Mouse (Mus musculus) heart, postnatal 10 days (tissue): Measurements from ENCODE around the gene Gm49336. TPM values are rescaled to one million over a fixed set of nuclear protein-coding genes. Genes with fewer than 3 reads are reported as not detected.

Experiments
- DNase-seq, 2 experiments: peaks; one replicate each; pipeline ENCODE4 v3.0.0; 2021
- intact Hi-C: fragments of 180-260 bp; cut with DNase I; formaldehyde crosslinking; loops from one replicate; pipeline ENCODE4 v1.15.1; 2025
- total RNA-seq, 2 experiments: library from RNA; stranded (reverse); gene quantifications; 2 replicates each; pipeline ENCODE4 v1.2.3; 2021

Gm49336 gene
- total RNA-seq: 10 to 100 TPM; 41.8 to 43.0 TPM

DNA sequence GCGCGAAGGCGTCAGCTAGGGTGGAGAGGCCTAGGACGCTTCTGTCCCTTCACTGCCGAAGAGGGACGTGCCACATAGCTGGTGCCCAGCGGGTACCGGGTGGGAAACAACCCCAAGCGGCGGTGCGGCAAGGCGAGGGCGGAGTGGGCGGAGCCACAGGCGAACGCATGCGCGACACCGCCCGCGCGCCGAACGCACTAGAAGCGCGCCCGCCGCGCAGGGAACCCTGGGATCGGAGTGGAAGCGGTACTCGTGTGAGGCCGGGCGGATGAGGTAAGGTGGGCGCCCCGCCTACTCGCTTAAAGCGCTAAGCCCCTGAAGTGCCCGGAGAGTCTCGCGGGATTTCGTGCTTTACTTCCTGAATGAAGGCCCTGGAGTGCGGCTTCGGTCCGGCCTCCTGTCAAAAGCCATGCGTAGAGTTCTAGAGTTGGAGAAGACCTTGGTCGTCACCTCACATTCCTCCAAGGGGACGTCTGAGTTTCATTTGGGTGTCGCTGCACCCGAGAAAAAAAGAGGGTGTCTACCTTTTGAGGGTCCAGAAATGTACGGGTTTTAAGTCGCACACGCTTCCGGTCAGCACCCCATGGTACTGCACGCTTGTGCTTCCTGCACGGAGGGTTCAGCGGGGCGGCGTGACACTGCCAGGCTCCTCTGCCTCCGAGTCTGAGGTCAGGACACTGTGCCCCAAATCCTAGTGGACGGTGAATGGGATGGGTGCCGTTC is at the start of gene Gm49336, which contains the start of gene Nupl1:
TSS of gene Gm49336 (minus strand) at position 227 of the 723 bp plus-strand sequence.
TSS of gene Nupl1 (minus strand) at position 151 of the 723 bp plus-strand sequence.
- DNase-seq: peak; percentile 98 to 99
- intact Hi-C loops: loop anchor here (5.0 kb wide), 1 partner anchor 51 kb away; no protein-coding TSS in a partner anchor

DNA sequence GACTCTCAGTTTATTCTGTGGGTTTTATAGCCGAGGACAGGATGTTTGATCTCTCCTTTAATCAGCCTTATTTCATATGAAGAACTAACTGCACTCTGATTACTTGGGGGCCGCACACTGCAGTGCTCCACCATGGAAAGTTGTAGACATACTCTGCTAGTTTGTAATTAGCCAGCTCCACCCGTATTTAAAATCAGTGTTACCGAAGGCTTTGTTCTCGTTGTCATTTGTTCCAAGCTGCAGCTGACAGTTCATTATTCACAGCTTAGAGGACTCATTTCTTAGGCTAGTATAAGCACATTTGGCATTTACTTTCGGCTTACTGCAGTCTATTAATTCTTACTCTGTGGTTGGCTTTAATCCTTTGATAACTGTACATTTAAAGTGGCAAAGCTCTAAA is 49.7 kb upstream of the Gm49336 start:
- intact Hi-C loops: loop anchor here (5.0 kb wide), 1 partner anchor 49 kb away; the partner anchor contains the start of genes Gm49336 and Nupl1
- no peak for DNase-seq

DNA sequence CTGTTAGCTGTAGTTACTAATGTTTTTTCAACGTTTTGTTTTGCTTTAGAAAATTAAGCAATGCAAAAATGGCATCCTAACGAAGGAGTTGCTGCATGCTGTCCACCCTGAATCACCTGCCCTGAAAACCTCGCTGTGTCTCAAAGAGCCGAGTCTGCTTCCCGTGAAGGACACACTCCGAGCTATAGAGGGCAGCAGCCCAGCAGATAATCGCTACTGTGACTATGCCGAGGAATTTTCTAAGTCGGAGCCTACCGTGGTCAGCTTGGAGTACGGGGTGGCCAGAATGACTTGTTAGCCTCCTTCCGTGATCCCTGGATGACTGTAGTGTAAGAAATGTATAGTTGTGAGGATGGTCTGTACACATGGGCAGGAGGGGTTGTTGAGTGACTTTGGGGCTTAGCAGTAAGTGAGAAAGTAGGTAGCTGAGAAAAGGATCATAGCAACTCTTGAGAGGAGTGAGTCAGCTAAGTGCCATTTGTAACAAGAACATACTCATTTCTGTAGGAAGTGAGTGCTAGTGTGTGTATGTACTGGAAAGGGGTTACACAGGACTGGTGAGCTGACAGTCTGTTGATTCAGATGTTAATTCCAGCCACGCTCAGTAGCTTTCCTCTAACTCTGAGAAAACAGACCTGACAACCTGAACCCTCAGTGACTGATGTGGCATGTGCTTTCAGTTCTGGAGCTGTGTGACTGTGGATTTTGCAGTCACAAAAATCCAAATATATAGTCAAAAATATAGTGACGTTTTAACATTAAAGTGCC is 49.1 kb upstream of the Gm49336 start:
- intact Hi-C loops: loop anchor here (5.0 kb wide), 1 partner anchor 48 kb away; the partner anchor contains the start of genes Gm49336 and Nupl1
- DNase-seq: no peak

DNA sequence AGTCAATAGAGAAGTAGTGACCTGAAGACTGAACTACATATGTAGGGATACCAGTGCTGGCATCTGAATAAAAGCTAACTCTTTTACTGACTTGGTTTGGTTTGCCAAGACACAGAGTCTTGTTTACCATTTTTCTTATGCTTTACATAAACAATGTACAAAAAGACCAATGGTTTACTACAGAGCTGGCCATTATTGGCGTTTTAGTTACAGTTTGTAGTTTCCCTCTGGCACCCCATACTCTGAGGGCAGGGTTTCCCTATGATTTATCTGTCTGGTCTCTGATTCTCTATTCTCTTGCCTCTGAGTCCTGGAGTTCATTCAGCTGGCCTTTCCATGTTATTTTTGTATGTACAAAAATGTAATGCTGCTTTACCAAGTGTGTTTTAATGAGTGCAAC is 44.2 kb upstream of the Gm49336 start:
- intact Hi-C loops: no loop called here
- DNase-seq: no peak

DNA sequence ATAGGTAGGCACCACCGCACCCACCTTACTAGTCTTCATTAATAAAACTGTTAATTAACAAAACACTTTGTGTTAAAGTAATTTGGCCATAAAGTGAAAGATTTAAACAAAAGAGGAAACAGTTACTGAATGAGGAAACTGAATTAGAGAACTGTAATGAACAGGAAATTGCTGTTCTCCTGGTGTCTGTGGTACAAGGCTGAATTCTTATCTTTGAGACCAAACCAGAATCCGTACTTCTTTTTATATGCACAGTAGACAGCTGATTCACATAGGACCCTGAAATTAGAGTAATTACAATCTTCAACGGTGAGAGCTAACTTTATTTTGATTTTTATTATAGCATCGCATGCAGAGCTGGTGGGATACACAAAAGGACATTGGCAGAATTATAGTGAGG is 39.1 kb upstream of the Gm49336 start:
- DNase-seq: no peak
- intact Hi-C loops: no loop called here

DNA sequence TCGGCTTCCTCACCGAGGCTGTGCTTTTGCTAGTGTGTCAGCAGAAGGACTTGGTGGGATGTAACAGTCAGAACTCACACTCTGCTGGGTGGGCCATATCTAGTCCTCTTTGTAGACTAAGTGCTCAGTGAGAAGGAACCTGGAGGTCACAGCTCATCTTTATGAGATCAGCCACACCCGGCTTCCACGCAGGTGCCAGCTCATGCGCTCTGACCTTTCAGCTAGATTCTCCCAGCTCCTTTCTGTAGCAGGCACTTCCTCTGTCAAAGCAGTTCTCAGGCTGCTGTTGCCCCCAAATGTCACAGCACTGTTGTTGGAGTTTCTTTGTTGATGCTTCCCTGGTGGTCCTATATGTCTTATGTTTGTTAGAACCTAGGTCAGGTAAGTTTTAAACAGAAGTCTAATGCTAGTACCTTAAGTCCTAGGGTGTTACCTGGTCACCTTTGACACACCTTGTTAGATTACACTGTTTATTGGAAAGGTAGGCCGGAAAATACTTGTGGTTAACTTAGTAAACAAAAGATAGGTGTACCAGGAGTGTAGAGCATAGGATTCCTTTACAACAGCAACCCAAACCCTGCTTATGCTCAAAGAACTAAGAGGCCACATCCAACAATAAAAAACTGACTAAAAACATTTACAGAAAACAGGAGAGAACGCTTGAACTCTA is 35.0 kb upstream of the Gm49336 start:
- no peak for DNase-seq
- intact Hi-C loops: no loop called here

DNA sequence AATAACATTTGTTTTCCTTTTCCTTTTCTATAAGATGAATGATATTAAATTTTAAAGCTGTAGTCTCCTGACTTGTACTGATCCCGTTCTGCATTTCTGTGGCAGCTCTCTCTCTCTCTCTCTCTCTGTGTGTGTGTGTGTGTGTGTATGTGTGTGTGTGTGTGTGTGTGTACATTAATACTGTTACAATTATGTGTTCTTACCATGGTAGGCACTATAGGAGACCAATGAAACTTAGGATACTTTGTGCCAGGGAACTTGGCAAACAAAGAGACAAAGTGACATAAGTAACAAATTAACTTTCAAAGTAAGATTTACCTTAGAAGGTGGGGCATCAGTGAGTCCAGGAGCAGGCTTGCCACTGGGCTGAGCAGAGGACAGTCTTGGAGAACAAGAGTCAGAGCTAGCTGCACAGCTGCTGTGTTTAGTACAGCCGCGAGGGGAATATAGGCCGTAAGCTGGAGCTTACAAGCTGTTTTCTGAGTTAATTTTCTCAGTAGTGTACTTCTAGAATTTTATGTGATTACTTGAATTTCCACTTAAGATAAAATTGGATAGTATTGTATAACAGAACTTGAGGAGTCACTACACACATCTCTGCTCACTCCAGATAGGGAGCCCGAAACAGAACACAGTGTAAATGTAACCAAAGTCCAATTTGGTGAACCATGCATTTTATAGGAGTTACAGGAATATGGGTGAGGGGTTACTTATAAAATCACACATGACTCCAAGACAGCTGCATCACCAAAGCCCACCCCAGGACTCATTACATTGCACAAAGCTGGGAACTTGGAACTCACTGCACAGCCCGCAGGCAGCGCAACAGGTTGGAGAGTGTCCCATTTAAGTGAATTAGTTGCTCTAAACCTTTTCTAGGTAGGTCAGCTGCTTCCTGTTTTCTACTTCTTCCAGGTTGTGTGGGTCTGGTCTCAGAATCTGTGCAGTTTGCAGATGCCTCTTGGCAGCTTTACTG is 24.3 kb upstream of the Gm49336 start:
- no peak for DNase-seq
- intact Hi-C loops: no loop called here

DNA sequence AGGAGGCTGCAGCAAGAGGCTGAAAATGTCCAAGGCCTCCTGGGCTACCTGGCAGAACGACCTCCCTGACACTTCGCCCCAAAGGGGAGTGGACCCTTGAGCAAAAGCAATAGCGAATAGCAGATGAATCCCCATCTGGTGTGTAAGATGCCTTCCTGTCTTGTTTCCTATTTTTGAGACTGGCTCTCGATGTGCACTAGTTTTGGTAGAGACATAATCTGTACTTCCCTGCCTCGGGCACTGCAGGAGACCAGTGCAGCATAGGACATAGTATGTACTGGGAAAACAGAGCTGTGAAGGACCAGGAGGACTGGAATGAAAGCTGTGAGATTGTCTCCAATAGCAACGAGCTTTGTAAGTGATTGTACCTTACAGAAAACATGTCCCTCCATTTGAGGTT is 22.0 kb upstream of the Gm49336 start:
- DNase-seq: no peak
- intact Hi-C loops: no loop called here

DNA sequence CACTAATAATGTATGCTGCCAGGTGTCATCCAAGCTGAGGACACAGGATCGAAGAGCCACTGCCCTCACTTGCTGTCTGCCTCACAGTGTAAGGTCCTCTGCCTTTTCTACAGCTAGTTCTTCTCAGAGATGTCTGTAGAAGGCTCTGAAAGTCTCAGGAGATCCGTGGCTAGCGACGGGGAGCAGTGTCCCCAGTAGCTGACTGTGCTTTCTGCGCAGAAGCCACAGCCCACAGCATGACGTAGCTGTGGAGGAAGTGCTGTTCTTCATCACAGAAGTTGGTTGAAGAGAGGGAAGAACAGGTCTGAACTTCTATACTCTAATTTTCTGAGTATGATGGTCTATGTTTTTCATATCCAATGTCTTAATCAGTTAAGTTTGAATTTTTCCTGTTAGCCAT is 18.0 kb upstream of the Gm49336 start:
- intact Hi-C loops: no loop called here
- peak in 1 of 2 experiments; percentile 14 for DNase-seq

DNA sequence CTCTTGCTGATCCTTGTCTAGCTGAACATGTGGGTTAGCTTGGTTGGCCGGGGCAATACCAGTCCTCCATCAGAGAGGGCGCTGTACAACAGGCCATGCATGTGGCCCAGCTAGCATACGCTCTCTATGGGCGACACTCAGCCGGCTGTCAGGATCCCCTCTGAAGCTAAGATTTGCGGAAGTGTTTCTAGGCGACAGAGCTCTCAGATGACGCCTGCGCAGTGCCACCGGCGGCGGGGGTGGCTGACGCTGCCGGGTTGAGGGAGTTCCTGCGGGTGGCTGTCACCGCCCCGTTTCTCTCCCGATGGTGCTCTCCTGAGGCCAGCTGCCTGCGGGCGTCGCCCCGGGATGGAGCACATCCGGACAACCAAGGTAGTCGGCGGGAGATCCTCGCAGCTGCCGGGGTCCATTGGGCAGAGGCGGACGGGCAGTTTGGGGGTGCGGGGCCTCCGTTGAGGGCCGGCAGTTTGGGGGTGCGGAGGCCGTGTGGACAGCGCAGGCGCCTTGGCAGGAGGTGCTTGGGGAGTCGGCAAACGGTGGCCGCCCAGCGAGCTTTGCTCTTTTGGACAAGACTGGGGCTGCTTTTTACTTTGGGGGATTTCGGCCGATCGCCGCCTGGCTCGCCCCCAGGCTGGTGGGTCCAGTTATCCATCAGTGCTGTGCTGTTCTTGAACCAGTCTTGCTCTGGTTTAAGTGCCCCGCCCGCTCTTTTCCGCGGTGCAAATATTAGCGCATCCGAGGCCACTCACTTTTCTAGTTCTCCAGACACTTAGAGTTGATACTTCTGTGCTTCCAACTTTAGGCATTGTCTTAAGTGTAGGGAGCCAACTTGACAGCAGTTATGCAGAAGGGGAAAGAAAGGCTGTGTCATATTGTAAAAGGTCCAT is 13.9 kb upstream of the Gm49336 start, which contains the start of gene Mtmr6:
TSS of gene Mtmr6 (plus strand) at position 239 of the 887 bp plus-strand sequence.
- peak; percentile 96 to 97 for DNase-seq
- intact Hi-C loops: no loop called here

DNA sequence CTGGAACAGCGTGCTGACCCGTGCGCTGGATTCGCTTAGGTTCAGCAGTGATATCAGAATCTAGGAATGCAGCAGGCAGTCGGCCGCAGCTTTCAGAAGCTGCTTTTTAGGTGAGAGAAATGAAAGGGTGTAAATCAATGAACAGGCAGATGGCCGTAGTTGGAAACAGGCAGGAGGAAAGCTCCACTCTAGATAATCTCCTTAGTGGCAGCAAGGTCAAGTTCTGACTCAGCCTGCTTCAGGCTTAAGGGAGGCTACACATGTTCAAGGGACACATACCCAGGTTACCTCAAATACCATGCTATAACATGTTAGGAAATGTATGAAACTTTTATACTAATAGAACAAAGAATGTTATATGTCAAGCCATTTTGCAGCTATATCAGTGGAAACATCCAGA is 11.0 kb upstream of the Gm49336 start:
- intact Hi-C loops: no loop called here
- DNase-seq: no peak

DNA sequence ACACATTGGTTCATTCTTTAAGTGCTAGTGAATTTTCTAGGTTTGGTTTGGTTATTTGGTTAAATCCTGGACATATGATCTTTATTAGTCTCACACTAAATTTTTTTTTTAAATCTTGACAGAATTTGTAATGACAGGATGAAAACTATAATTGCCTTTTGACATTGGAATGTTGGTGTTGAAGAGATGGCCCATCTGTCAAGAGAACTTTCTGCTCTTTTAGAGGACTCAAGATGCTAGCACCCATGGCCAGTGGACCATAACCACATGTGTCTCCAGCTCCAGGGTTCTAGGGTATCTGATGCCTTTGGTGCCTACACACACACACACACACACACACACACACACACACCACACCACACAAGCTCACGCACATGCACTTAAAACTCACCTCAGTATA is 6.5 kb upstream of the Gm49336 start:
- intact Hi-C loops: no loop called here
- no peak for DNase-seq

DNA sequence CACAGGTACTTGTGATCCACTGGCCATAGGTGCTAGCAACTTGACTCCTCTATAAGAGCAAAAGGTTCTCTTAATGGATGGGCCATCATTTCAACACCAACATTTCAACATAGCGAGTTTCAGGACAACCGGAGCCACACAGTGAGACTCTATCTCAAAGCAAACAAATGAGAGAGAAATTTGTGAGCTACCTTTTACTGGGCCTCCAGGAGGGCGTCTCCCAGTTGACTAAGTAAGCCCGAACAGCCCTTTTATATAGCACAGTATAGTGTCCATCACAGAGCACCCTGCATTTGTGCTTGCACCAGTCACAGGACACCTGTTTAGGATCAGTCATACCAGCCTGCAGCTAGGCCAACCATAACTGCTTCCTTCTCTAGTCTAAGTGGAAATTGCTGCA is 5.8 kb upstream of the Gm49336 start:
- intact Hi-C loops: no loop called here

DNA sequence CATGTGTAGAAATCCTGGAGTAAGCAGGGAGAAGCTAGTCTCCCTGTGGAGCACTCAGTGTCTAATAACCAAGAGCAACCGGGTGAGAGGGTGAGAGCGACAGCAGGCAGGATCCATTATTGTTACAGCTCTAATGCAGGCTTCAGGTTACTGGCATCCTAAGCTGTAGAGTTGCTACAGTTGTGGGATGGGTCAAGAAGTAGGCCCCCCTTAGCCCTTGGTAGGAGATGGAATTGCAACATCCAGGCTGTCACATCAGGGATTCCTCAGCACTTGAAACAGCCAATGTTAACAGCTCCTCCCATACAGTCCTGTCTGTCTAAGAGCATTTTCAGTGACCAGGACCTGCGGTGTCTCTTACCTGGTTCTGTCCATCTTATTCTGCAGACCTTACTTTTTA is 5.0 kb upstream of the Gm49336 start:
- intact Hi-C loops: no loop called here
- DNase-seq: no peak

More for the DNA sequence above, 5.8 kb upstream of the Gm49336 start:
- no peak for DNase-seq

DNA sequence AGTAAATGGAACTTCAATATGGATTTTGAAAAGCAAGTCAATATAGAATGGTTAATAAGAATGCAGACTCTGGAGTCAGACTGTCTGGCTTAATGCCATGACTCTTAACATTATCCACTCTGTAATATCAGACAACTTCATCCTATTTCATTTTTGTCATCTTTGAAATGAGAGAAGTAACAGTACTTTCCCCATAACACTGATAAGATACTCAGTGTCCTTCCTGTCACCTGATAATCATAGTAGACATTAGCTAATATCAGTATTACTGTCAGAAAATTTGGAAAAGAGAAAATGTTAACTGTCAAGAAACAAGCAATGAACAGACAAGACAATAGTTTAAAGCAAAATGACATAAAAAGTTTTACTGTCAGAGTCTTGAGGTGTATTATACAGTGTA is 3.5 kb upstream of the Gm49336 start:
- intact Hi-C loops: loop anchor here (5.0 kb wide), 1 partner anchor 48 kb away; no protein-coding TSS in a partner anchor

DNA sequence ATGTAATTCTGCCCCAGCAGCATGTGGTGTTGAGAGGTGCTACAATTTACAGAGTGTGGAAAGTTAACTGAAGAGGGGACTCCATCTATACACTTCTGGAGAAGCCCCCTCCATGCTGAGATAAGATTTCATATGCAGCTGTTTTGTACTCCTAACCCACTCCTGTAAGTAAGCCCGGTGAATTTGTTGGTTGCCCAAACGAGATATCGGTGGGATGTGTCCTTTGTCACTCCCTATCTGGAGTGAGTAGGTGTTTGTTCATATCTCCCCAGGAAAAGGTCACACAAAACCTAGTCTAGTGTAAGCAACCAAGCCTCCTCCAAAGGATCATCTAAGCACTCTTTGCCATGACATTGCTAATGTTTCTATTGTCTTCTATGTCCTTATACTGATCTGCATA is 2.2 kb upstream of the Gm49336 start:
- intact Hi-C loops: loop anchor here (5.0 kb wide), 1 partner anchor 49 kb away; no protein-coding TSS in a partner anchor
- DNase-seq: no peak

More for the DNA sequence above, 3.5 kb upstream of the Gm49336 start:
- DNase-seq: no peak

DNA sequence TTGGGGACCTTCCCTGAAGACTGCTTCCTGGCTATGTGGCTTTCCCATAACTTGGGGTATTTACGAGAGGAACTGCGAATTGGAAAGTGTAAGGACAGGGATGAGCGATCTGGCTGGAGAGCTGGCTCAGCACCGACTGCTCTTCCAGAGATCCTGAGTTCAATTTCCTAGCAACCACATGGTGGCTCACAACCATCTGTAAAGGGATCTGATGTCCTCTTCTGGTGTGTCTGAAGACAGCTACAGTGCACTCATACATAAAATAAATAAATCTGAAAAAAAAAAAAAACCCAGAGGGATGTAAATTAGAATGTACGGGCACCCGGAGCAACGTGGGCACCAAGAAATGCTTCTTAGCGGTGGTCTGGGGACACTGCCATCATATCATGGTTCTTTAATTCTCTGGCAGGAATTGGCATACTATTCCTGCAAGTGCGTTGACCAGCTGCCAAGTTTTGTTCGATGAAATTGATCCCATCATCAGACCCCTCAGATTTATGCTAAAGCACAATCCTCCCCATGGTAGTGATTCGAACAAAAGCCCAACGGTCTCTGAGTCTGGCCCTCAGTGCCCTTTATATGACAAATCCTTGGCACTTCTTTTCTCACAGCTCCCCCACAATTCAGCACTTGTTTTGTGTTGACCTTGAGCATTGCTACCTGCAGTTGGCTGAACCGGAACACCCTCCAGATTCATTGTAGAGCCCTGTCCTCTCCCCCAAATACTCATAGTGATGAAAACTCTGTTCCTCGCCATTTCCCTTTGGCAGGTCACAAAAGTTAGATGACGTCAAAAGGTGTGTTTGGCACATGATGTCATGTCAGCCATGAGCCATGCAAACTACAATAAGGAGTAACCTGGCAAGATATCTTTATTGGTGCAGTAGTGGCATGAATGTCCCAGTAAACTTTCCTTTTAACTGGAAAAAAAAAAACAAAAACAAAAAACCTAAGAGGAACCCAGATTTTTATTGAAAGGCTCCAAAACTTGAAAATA is 995 bp upstream of the Gm49336 start:
- peak; percentile 10 to 25 for DNase-seq

More for the DNA sequence above, 995 bp upstream of the Gm49336 start:
- intact Hi-C loops: loop anchor here (5.0 kb wide), 1 partner anchor 50 kb away; no protein-coding TSS in a partner anchor
